Mouse (Mus musculus) heart, embryonic 14.5 days (tissue): Measurements from ENCODE around the gene Myo19. TPM values are rescaled to one million over a fixed set of nuclear protein-coding genes. Genes with fewer than 3 reads are reported as not detected.
A peak's percentile ranks its signal among the peaks of the same experiment; 100 is the strongest.

Source experiments
- ATAC-seq: fragments of 200-750 bp; cut with Nextera tagmentation; 2 replicates; pipeline ENCODE4 v1.8.0; 2017; ENCODE audit warnings: low read depth, moderate TSS enrichment; ENCODE audit not compliant: insufficient number of reproducible peaks, insufficient read depth, low FRiP score
- H3K27ac ChIP-seq, 2 experiments: fragments of 200-500 bp in 1 of 2; fragments of 300-500 bp in 1 of 2; sonication (generic) in 1 of 2; replicated peaks in 1 of 2; 2 replicates each; pipeline ENCODE4 v1.5.1; 2012 to 2014; ENCODE audit warnings: low read depth in 2 of 2, low read length in 2 of 2, control low read depth in 1 of 2, mild to moderate bottlenecking in 1 of 2, mixed read lengths in 1 of 2; ENCODE audit not compliant: control insufficient read depth in 1 of 2, insufficient read depth in 1 of 2
- H3K27me3 ChIP-seq: fragments of 300-500 bp; sonication (generic); 2 replicates; pipeline ENCODE4 v1.6.1; 2014; ENCODE audit warnings: mild to moderate bottlenecking, low read length, control low read depth; ENCODE audit not compliant: control insufficient read depth, insufficient read depth
- H3K36me3 ChIP-seq: fragments of 300-500 bp; sonication (generic); 2 replicates; pipeline ENCODE4 v1.6.1; 2014; ENCODE audit warnings: mild to moderate bottlenecking, control low read depth, low read length, mixed read lengths; ENCODE audit not compliant: control insufficient read depth, insufficient read depth
- H3K4me1 ChIP-seq, 2 experiments: fragments of 200-500 bp in 1 of 2; fragments of 300-500 bp in 1 of 2; sonication (generic) in 1 of 2; 2 replicates each; pipeline ENCODE4 v1.6.1; 2012 to 2014; ENCODE audit warnings: low read length in 2 of 2, control low read depth in 1 of 2, mixed read lengths in 1 of 2; ENCODE audit not compliant: control insufficient read depth in 2 of 2, insufficient read depth in 2 of 2
- H3K4me2 ChIP-seq: fragments of 300-500 bp; sonication (generic); 2 replicates; pipeline ENCODE4 v1.6.1; 2014; ENCODE audit warnings: mild to moderate bottlenecking, low read length
- H3K4me3 ChIP-seq, 2 experiments: fragments of 200-500 bp in 1 of 2; fragments of 300-500 bp in 1 of 2; sonication (generic) in 1 of 2; 2 replicates each; pipeline ENCODE4 v1.5.1; 2012 to 2014; ENCODE audit warnings: low read length in 2 of 2, mild to moderate bottlenecking in 2 of 2, control low read depth in 1 of 2, low read depth in 1 of 2, moderate library complexity in 1 of 2; ENCODE audit not compliant: control insufficient read depth in 1 of 2, insufficient read depth in 1 of 2
- H3K9ac ChIP-seq: fragments of 300-500 bp; sonication (generic); 2 replicates; pipeline ENCODE4 v1.6.1; 2014; ENCODE audit warnings: mild to moderate bottlenecking, low read length
- H3K9me3 ChIP-seq: fragments of 300-500 bp; sonication (generic); 2 replicates; pipeline ENCODE4 v1.6.1; 2016; ENCODE audit warnings: low read length, control low read depth; ENCODE audit not compliant: control insufficient read depth
- WGBS: fragments of 180-500 bp; shearing (Covaris S2); extraction: QIAGEN DNeasy Blood & Tissue Kit; methylation state at CpG from one replicate; pipeline ENCODE4 v1.1.7; 2014; 5-methylcytosine and 5-hydroxymethylcytosine counted together
- polyA plus RNA-seq: library from polyadenylated mRNA; unstranded; fragments of >200 nt; fragmentation: Nextera tagmentation; extraction: Ambion mirVana; gene quantifications from 2 replicates; pipeline ENCODE4 v1.2.1, GENCODE M21; 2014

The Myo19 gene
- polyA plus RNA-seq, 1 experiment from 2014 or later = 5.8 TPM

DNA sequence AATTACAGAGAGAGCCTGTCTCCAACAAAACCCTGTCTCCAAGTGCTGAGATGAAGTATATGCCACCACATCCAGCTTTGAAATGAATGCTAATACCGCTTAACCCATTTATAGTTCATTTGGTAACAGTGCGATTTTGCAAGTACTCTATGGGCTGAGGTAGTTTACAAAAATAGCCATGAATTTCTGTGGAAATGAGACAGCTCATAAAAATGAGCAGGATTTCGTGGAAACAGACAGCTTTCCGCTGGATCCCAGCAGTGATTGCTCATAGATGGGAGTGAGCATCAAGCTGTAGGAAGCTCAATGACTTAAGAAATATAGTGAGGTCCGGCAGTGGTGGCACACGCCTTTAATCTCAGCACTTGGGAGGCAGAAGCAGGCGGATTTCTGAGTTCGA lies 41.0 kb downstream of the Myo19 start:
- no peak overlapping the region for H3K27ac ChIP-seq
- 77% methylated on average over 8 of the region's 8 CpGs for WGBS
- H3K27me3 ChIP-seq = no peaks in the 10 kb centered on the region
- no peak overlapping the region for H3K4me2 ChIP-seq
- H3K4me1 ChIP-seq = 0 out of 4 replicates have a peak, but pooled peaks cover 0 to 3% of the 10 kb centered on the region in 2 experiments
- no peak overlapping the region for H3K9ac ChIP-seq
- no peaks in the 10 kb centered on the region for H3K9me3 ChIP-seq
- no peak for ATAC-seq
- H3K36me3 ChIP-seq = no peaks in the 10 kb centered on the region
- H3K4me3 ChIP-seq = no peak overlapping the region

DNA sequence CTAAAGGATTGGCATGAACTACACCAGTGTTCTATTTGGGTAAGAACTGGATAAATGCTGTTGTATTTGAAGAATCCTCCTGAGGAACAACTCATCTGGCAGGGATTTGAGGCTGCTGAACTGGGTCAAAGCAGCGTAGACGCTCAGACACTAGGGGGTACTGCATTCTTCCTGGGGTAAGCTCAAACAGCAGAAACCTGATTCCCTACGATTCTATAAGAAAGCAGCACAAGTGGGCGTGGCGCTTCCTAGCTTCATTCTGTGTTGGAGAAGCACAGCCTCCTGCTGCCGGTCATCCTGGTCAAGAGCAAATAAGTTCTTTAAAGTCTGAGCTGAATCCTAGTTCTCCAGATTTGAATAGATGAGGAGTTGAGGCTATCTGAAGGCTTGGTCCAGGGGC lies 52.3 kb downstream of the Myo19 start:
- no peak overlapping the region for H3K9ac ChIP-seq
- H3K27ac ChIP-seq = no peak overlapping the region
- WGBS = 15% methylated on average over 6 of the region's 6 CpGs
- H3K27me3 ChIP-seq = no peaks in the 10 kb centered on the region
- no peaks in the 10 kb centered on the region for H3K9me3 ChIP-seq
- no peaks in the 10 kb centered on the region for H3K4me1 ChIP-seq
- no peaks in the 10 kb centered on the region for H3K36me3 ChIP-seq
- H3K4me3 ChIP-seq = no peak overlapping the region
- ATAC-seq = no peak
- no peak overlapping the region for H3K4me2 ChIP-seq

DNA sequence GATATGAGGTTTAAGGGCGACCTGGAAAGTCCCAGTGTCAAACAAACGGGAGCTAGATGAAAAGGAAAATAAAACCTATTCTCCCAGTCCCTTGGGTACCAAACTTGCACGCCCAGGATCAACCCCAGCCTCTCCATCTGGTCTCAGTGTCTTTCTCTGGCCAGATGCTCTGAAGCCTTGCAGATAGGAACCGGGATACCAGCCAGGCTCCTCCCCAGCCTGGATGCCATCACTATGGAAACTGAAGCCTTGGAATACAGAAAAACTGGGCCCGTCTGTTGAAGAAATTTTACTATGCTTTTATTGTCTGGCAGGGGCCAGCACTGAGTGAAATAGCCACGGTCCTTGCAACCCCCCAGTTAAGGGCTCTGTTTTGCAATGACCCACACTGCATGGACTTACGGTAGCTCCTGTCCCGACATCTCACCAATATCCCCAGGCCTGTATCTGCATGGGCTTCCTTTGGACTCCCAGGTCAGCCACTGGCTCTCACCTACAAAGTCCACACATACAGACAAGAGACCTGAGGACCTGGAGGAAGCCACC lies 59.6 kb downstream of the Myo19 start:
- ATAC-seq = no peak
- H3K27me3 ChIP-seq = peaks cover 14% of the 10 kb centered on the region
- 52% methylated on average over 8 of the region's 8 CpGs for WGBS
- no peaks in the 10 kb centered on the region for H3K4me1 ChIP-seq
- no peak overlapping the region for H3K4me3 ChIP-seq
- no peak overlapping the region for H3K9ac ChIP-seq
- H3K9me3 ChIP-seq = no peaks in the 10 kb centered on the region
- no peaks in the 10 kb centered on the region for H3K36me3 ChIP-seq
- no peak overlapping the region for H3K27ac ChIP-seq
- no peak overlapping the region for H3K4me2 ChIP-seq

DNA sequence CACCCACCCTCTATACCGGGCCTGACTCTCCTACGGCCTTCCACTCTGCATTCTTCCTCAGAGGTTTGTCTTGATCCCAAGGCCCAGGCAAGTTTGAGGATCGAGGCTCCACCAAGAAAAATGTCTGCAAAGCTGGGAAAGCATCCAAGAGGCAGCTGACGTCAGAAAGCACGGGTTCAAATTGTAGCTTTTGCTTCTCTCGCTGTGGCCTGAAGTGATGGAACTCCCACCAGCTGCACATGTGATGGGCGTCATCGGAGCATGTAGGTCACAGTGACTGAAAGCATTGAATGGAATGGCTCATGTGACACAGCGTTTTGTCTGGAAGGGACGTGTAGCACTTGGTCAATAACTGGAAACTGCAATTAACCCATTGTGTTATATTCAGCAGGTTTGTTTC lies 60.2 kb downstream of the Myo19 start:
- WGBS = 74% methylated on average over 10 of the region's 10 CpGs
- H3K4me2 ChIP-seq = no peak overlapping the region
- H3K27me3 ChIP-seq = peaks cover 20% of the 10 kb centered on the region
- no peaks in the 10 kb centered on the region for H3K36me3 ChIP-seq
- no peak overlapping the region for H3K4me3 ChIP-seq
- H3K9me3 ChIP-seq = no peaks in the 10 kb centered on the region
- no peak overlapping the region for H3K27ac ChIP-seq
- ATAC-seq = no peak
- H3K4me1 ChIP-seq = no peaks in the 10 kb centered on the region
- no peak overlapping the region for H3K9ac ChIP-seq

DNA sequence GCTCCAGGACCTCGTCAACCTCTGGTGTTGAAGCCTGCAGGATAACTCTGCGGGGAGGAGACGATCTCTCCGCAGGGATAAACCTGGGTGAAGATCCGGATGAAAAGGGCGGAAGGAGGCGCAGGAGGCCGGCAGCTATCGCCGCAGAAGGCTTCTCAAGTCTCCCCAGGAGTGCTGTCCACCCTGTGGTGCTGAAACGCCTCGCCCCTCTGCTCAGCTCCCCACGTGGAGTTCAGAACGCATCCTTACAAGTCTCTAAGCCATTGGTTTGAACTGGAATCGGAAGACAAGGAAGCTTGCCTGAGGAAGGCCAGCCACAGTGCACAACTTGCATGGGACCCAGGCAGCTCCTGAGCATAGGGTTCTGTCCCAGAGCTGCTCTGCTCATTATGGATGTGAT lies 64.0 kb downstream of the Myo19 start:
- peak overlapping the region; percentile 37 for H3K4me2 ChIP-seq

DNA sequence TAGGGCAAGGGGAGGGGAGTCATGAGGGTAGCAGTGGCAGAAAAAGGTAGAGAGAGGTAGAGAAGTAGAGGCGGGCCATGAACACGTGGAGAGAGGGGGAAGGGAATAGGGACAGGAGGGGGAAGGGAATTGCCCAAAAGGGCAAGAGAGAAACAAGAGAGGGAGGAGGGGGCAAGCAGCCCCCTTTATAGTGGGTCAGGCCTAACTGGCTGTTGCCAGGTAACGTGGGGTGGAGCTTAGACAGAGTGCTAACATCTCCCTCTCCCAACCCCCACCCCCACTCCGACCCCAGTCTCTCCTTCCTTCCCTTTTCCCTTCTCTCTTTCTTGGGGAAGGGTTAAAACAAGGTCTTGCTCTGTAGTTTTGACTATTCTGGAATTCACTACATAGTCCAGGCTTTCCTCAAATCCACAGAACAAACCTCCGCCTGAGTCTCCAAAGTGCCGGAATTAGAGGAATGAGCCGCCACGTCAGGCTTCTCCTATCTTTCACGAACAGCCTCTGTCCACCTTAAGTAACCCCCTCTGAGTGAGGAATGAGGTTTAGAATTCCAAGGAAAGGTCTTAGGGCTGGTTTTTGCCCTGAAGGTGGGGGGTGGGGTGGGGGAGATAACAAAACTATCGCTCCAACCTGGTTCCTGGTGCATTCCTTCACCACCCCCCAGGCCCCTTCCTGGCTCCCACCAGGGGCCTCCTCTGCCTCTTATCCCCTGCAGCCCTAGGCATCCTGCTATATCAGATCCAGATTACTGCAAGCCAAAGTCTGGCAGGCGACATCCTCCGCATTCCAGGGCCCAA lies 64.9 kb downstream of the Myo19 start:
- 1% methylated on average over 12 of the region's 12 CpGs for WGBS
- no peak for ATAC-seq
- Histone ChIP-seq H3K4me2 (no peak overlapping the region), H3K9ac (no peak overlapping the region), H3K27me3 (peaks cover 29% of the 10 kb centered on the region), H3K4me1 (no peaks in the 10 kb centered on the region), H3K36me3 (no peaks in the 10 kb centered on the region), H3K27ac (no peak overlapping the region), H3K4me3 (no peak overlapping the region), H3K9me3 (no peaks in the 10 kb centered on the region)

More for the DNA sequence above, 64.0 kb downstream of the Myo19 start:
- ATAC-seq = no peak
- H3K4me3 ChIP-seq = peak overlapping the region in 1 of 2 experiments; percentile 11; a peak in 1 of 4 replicates
- no peaks in the 10 kb centered on the region for H3K36me3 ChIP-seq
- H3K27ac ChIP-seq = no peak overlapping the region
- under 1% methylated on average over 15 of the region's 15 CpGs for WGBS
- H3K4me1 ChIP-seq = no peaks in the 10 kb centered on the region
- H3K9ac ChIP-seq = no peak overlapping the region
- H3K9me3 ChIP-seq = no peaks in the 10 kb centered on the region
- H3K27me3 ChIP-seq = peaks cover 29% of the 10 kb centered on the region

DNA sequence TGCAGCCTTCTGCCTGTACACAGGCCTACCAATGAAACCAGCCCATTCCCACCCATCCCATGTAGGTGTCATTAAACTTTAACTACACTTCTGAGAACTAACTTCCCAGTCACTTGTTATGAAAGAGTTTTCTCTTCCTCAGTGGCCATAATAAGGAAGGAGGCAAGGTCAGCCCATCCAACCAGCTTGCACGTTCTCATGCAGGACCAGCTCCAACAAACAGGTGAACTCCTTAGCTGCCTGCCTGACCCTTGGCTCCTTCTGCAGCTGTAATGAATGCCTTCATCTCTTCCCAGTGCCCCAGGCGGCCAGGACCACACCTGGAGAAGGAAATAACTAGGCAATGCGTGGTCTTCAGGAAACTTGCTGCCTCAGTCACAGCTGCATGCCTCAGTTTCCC lies 65.9 kb downstream of the Myo19 start:
- H3K4me2 ChIP-seq = no peak overlapping the region
- ATAC-seq = no peak
- H3K27ac ChIP-seq = no peak overlapping the region
- peaks cover 29% of the 10 kb centered on the region for H3K27me3 ChIP-seq
- no peaks in the 10 kb centered on the region for H3K9me3 ChIP-seq
- H3K36me3 ChIP-seq = no peaks in the 10 kb centered on the region
- WGBS = 35% methylated on average over 3 of the region's 3 CpGs
- no peak overlapping the region for H3K4me3 ChIP-seq
- H3K9ac ChIP-seq = no peak overlapping the region
- no peaks in the 10 kb centered on the region for H3K4me1 ChIP-seq
